Mouse (Mus musculus) cerebellum, postnatal 10 days (tissue): Measurements from ENCODE around the gene Baiap2l2.

Source experiments
- DNase-seq, 2 experiments: peaks; one replicate each; pipeline ENCODE4 v3.0.0; 2021; ENCODE audit warnings: mixed read lengths in 2 of 2

Gene Baiap2l2

DNA sequence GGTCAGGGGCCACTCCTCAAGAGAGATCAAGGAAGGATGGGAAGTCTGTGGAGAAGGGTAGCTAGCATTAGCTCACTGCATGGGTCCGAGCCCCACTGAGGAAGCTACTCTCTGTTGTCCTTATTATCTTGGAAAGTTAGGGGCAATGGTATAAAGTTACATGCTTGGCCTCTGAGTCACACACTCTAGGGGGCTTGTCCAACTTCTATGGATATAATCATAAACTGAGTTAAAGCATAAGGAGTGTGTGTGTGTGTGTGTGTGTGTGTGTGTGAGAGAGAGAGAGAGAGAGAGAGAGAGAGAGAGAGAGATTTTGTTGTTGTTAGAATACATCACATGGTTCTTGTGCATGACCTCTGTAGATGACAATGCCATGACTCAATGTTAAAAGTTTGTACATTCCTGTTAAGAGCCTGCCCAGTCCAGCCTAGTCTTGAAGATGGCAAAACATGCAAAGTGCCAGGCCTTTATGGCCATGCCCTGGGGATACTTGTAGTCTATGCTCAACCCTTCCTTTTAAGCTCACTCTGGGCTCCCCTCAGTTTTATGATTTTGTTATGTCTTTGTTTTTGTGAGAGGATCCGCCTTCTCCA is 14.3 kb upstream of the Baiap2l2 start:
- no peak for DNase-seq

DNA sequence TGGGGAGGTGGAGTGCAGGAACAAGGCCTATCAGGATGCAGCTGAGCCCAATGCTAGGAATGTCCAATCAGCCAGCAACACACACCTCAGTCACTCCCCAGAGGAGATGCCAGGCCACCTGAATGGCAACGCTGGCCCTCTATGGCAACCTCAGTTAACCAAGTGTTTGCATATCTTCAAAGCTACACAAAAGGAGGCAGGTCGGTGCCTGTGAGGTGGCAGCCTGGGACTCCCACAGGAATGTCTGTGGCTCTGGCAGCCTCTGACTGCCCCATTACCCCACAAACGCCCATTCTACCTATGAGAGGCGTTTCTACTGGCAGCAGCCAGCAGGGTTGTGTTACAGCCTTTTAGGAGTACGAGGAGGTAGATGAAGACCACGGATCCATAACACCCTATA is 13.2 kb upstream of the Baiap2l2 start:
- no peak for DNase-seq

DNA sequence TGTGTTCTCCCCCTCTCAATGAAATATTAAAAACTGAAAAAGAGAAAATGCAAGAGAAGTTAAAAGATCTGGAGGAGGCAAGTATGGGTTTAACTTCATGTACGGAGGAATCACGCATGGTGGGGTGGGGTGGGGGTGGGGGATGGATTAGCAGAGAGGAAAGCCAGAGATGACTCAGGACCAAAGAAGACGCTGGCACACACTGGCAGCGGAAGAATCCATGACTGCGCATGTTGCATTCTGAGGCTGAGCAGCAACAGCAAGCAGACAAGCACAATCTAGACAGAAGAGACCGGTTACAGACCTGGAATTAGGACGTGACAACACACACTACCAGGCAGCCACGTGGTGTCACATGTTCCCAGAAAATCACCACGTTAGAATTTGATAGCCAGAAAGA is 7.4 kb upstream of the Baiap2l2 start:
- DNase-seq, result no peak

DNA sequence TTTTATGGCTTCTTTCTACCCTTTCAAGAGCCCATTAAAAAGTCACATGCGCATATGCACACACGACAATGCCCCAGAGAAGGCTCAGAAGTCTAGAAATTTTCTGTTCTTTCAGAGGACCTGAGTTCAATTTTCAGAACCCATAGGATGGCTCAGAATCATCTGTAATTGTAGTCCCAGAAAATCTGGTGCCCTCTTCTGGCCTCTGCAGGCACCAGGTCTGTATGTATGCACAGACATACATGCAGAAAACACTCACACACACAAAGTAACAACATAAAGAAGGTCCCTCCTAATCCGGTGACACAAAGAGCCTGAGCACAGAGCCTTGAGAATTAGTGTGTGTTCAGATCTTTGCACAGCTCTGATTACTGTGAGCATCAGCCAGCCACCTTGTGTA is 5.0 kb upstream of the Baiap2l2 start:
- DNase-seq, result no peak

DNA sequence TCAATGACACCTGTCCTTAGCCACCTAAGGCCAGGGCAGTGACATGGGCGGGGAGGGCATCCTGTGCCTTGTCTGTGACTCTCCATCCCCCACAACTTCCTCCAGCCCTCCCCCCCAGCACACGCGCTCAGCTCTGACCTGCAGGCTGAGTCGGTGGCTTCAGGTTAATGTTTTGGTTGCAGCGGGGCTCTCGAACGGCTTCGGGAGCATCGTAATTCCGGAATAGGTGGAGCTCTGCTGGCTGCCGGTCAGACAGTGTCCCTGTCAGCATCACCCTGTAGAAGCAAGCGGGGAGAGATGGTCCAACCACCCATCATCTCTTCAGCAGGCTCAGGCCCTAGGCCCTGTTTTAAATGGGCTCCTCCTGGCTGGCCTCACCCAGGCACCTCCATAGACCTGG is 4.1 kb upstream of the Baiap2l2 start:
- DNase-seq, result no peak

GRCm38 (mm10) chr15:79288387-79288786 is 3.0 kb upstream of the Baiap2l2 start:
- no peak for DNase-seq

DNA sequence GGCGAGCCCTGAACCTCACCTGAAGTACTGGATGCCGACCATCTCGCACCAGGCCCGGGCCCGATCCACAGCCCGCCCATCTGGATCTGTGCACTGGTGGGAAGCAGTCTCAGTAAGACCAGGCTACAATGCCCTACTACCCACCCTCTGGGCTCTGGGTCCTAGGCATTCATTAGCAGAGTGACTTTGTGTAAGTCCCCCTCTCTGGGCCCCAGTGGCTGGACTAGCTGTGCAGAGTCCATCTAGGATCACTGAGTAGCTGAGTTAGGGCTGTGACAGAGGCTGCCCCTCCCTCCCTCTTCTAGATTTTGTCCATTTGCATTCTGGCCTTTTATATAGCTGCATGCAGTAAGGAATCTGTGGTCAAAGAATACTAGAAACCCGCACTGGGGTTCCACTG is 1.8 kb upstream of the Baiap2l2 start:
- no peak for DNase-seq

DNA sequence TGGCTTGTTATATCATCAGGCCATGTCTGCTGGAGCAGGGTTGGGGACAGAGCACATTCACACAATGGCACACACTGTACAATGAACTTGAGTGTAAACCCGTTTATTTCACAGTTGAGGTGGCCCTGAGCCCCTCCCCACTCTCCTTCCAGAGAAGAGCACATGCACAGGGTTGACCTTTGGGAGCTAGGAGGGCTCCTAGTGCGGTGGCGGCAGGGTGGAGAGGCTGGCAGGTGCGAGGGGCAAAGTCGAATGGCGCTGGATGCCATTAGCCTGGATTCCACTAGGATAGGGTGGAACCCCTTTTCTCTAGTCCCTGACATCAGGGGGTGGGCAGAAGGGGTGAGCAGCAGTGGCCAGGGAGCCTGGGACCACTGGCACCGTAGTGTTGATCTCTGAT is 804 bp upstream of the Baiap2l2 start:
- no peak for DNase-seq

DNA sequence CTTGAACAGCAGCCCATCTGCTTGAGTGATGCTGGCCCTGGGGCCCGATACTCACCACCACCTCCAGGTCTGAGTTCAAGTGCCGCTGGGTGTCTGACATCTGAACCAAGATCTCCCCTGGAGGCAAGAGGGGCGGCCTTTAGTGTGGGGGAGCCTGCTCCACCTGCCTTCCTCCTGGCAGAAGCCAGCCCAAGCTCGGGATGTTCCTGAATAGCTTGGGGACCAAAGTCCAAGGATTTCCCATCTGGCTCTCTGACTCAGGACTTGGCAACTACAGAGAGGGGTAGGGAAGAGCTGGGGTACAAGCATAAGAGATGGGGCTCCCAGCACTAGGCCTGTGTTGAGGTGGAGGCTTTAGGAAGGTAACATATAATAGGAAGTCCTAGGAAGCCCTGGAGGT is 2.0 kb downstream of the Baiap2l2 start:
- no peak for DNase-seq

DNA sequence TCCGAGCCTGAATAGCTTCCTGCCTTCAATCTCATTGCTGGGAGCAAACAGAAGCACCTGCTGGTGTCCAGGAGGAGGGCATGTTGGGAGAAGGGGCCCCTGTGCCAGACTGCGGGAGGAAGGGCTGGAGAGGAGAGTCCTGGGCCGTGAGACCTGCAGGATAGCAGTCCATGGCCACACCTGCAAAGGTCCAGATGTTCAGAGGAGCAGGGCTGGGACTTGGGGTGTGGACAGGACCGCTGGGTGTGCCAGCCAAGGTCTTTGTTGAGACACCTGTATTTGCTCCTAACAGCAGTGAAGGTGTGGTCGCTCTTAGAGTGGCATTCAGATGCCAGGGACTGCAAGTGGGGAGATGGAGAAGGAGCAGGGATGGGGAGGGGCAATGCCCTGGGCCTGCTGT is 2.9 kb downstream of the Baiap2l2 start:
- DNase-seq, result no peak

- no peak for DNase-seq
These were observed 3.9 kb downstream of the Baiap2l2 start for GRCm38 (mm10) chr15:79281389-79281788.

DNA sequence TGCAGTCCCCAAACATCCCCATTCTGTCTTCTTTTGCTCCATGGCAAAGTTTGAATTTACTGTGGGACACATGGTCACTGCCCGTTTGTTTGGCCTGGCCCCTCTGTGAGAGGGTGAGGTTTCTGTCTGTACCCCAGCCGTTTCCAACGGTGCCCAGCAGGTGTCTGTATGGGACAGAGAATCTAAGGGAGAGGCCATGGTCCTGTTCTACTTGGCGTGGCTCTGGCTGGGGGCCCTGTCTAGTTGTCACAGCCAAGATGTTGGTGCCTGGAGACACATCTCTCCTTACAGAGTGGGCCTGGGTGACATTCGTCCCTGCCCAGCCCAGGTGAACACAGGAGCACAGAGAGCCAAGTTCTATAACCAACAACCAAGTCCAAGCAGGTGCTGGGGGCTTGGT is 4.5 kb downstream of the Baiap2l2 start:
- DNase-seq, result no peak

GRCm38 (mm10) chr15:79280209-79280608 is 5.1 kb downstream of the Baiap2l2 start:
- peak; percentile 51 to 55 for DNase-seq

- no peak for DNase-seq
These were observed 7.6 kb downstream of the Baiap2l2 start for GRCm38 (mm10) chr15:79277728-79278127.

DNA sequence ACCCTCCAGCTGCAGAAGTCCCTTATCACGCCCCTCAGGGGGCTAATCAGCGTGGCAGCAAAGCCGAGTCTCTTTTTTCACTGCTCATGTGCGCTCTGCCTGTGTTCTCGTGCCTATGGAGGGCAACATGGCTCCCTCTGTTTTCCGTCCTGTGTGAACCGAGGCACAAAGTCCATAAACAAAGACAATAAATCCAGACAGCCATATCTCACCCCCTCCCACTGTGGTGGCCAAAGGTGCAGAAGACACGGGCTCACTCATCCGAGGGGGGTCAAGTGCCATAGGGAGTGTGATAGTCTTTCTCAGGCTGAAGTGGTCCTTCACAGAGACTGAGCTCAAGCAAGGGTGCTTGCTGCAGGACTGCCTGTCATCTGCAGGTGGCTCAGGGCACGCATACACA is 12.3 kb downstream of the Baiap2l2 start:
- no peak for DNase-seq

DNA sequence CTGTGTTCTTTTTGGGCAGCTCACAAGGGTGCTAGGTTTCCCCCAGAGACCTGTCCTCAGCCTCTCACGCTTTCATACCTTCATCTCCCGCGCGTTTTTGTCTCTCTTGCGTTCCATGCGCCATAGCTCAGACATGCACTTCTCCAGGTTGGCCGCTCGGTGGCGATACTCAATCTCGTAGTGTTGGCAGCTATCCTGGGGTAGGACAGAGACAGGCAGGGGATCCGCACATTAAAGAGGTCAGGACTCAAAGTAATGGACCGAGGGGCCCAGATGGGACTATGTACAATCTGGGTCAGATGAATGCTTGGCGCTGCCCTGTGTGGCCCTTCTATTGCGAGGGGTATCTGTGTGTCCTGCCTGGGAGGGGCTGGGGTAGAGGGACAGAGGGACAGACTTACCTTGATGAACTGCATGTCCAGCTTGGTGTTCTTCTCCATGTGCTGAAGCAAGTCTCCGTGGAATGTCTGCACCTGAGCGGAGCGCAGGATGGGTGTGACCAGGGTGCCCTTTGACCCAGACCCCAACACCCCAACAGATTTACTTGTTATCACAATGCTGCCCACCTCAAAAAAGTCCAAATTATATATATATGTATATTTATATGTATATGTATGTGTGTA is 14.1 kb downstream of the Baiap2l2 start:
- DNase-seq, result peak; percentile 66 to 73

DNA sequence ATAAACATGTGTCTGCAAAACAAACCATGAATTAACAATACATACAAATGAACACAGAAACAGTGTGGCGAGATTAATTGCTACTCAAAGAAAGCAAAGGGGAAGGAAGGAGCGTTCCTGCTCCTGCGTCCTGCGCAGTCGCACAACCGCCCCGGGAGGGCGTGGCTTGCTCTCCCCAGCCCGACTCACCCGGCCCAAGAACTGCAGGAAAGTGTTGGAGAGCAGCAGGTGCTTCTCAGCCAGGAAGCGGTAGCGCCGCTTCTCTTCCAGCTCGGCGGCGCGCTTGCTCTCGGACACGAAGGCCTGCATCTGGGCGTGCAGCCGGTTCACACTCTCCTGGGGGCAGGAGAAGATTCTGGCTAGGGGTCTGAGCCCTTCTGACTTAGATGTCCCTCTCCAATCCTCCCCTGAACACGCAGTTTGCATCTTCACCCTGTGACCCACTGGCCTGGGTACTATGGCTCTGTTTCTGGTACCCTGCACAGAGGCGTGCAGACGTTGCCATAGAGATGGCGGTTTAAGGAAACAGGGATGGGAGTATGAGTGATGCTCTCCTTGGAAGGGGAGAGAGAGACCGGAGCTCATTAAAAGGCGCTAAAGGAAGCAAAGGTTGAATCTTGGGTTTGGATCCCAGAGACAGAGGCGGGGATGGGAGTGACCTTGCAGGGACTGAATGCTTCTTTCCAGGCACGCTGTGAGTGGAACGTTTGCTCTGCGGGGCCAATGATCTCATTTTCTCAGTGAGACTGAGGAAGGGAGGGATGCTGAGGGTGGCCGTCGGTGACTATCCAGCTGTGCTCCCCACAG is 14.8 kb downstream of the Baiap2l2 start:
- DNase-seq, result peak; percentile 66 to 78

GRCm38 (mm10) chr15:79268521-79268920 is 16.8 kb downstream of the Baiap2l2 start:
- no peak for DNase-seq

- DNase-seq, result no peak
These were observed 20.0 kb downstream of the Baiap2l2 start for GRCm38 (mm10) chr15:79265384-79265783.

DNA sequence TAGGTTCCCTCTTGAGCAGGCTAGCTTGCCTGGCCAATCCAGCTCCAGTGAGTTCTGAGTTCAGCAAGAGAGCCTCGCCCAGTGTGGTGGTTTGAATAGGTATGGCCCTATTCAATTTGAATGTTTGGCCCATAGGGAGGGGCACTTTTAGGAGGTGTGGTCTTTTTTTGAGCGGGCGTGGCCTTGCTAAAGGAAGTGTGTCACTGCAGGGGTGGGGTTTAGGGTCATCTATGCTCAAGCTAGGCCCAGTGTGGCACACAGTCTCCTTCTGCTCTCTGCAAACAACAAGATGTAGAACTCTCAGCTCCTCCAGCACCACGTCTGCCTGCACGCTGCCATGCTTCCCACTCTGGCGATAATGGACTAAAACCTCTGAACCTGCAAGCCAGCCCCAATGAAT is 21.6 kb downstream of the Baiap2l2 start:
- no peak for DNase-seq

DNA sequence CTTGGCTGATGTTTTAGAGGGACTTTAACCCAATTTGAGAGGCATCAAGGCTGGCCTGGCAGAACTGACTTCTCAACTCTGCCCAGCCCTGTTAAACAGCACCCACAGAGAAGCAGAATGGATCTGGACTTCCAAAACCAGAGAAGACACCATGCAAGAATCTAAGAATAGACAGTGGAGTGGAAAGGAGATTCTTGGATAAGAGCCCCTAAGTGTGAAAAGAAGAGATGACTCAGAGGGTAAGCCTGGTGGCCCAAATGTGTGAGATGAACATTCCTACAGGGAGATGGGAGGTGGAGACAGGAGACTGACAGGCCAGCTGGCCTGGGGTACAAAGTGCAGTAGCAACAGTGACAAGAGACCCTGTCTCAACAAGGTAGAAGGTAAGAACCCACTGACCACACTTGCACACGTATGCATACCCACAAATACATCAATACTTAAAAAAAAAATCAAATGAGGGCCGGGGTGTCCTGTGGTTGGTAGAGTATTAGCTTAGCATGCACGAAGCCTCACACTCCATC is 22.5 kb downstream of the Baiap2l2 start:
- DNase-seq, result no peak

DNA sequence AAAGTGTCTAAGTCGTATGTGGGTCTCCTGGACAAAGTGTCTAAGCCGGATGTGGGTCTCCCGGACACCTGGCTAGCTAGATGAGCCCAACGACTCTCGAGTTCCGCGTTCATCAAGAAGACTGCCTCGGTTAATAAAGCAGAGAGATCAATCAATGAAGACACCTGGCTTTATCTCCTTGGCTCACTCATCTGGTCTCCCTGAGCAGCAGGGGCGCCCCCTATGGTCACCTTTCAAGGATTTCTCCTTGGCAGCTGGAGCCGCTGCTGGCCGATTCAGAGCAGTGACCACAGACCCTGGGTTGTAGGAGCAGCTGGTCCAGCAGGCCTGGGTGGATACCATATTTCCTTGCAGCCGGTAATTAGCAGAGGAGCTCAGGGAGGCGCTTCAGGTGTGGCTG is 23.0 kb downstream of the Baiap2l2 start:
- DNase-seq, result peak; percentile 42 to 44

GRCm38 (mm10) chr15:79261757-79262156 is 23.6 kb downstream of the Baiap2l2 start:
- peak; percentile 33 to 42 for DNase-seq
